Mouse (Mus musculus) intestine, postnatal 0 days (tissue): ENCODE results near the gene Ctdnep1. TPM values are rescaled to one million over a fixed set of nuclear protein-coding genes. Genes with fewer than 3 reads are reported as not detected.

Source experiments
- ATAC-seq: fragments of 200-750 bp; cut with Nextera tagmentation; 2 replicates; pipeline ENCODE4 v1.8.0; 2017; ENCODE audit warnings: mild to moderate bottlenecking, moderate TSS enrichment, moderate library complexity
- H3K27ac ChIP-seq: fragments of 300-500 bp; sonication (generic); 2 replicates; pipeline ENCODE4 v1.5.1; 2014; ENCODE audit warnings: mild to moderate bottlenecking, low read depth, low read length, moderate library complexity
- H3K27me3 ChIP-seq: fragments of 300-500 bp; sonication (generic); replicated peaks from 2 replicates; pipeline ENCODE4 v1.6.1; 2014; ENCODE audit warnings: low read length, mixed read lengths; ENCODE audit not compliant: control insufficient read depth, insufficient read depth
- H3K36me3 ChIP-seq: fragments of 300-500 bp; sonication (generic); 2 replicates; pipeline ENCODE4 v1.6.1; 2014; ENCODE audit warnings: mild to moderate bottlenecking, moderate library complexity; ENCODE audit not compliant: control insufficient read depth, insufficient read depth
- H3K4me1 ChIP-seq: fragments of 300-500 bp; sonication (generic); replicated peaks from 2 replicates; pipeline ENCODE4 v1.6.1; 2014; ENCODE audit warnings: antibody characterized with exemption, low read length, mixed read lengths; ENCODE audit not compliant: control insufficient read depth, insufficient read depth
- H3K4me2 ChIP-seq: fragments of 300-500 bp; sonication (generic); replicated peaks from 2 replicates; pipeline ENCODE4 v1.6.1; 2014; ENCODE audit warnings: low read depth, mild to moderate bottlenecking, moderate library complexity
- H3K4me3 ChIP-seq: fragments of 300-500 bp; sonication (generic); 2 replicates; pipeline ENCODE4 v1.5.1; 2014; ENCODE audit warnings: low read depth, low read length
- H3K9ac ChIP-seq: fragments of 300-500 bp; sonication (generic); 2 replicates; pipeline ENCODE4 v1.6.1; 2014; ENCODE audit warnings: mild to moderate bottlenecking, low read depth, low read length
- H3K9me3 ChIP-seq: fragments of 300-500 bp; sonication (generic); 2 replicates; pipeline ENCODE4 v1.6.1; 2016; ENCODE audit warnings: mixed run types; ENCODE audit not compliant: control insufficient read depth
- CTCF ChIP-seq: sonication (generic); IDR thresholded peaks from 2 replicates; pipeline ENCODE4 v1.5.1; 2016; ENCODE audit warnings: low read depth, mild to moderate bottlenecking, control low read depth, antibody characterized with exemption, moderate library complexity
- WGBS: fragments of 180-500 bp; shearing (Covaris S2); extraction: QIAGEN DNeasy Blood & Tissue Kit; methylation state at CpG from one replicate; pipeline ENCODE4 v1.1.7; 2014; 5-methylcytosine and 5-hydroxymethylcytosine counted together
- polyA plus RNA-seq: library from polyadenylated mRNA; unstranded; fragments of >200 nt; fragmentation: Nextera tagmentation; extraction: Ambion mirVana; gene quantifications from 2 replicates; pipeline ENCODE4 v1.2.1, GENCODE M21; 2015

Gene Ctdnep1
- polyA plus RNA-seq, 1 experiment from 2014 or later = 23.2 TPM

DNA sequence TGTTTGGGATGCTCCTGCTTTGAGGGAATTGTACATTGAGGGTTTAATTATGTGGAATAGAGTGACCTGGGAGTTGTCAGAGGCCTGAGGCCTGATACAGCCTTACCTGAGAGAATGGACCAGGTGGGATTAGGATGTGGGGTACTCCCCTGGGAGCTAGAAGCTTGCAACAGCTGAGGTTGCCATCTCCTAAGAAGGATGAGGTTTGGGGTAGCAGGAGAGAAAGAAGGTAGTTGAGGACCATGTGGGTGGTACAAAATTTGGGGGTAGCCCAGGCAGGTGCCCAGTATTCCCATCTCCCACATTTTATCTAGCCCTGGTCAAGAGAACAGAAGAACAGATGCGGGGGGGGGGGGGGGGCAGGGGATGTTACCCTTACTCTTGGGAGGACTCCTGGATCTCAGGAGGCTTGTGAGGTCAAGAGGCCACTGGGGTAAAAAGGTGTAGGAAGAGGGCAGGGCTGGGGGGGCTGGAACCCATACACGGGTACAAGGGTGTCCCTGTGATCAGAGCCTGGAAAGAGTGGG lies 38.6 kb downstream of the Ctdnep1 start:
- Histone ChIP-seq H3K36me3 (no peaks in the 10 kb centered on the region), H3K4me3 (0 out of 2 replicates have a peak overlapping the region, but pooled peaks have one; percentile 43), H3K4me1 (0 out of 2 replicates have a peak, but pooled peaks cover 8% of the 10 kb centered on the region), H3K27me3 (peaks cover 12% of the 10 kb centered on the region), H3K9ac (0 out of 2 replicates have a peak overlapping the region, but pooled peaks have one; percentile 11), H3K4me2 (peak overlapping the region; percentile 58), H3K27ac (no peak overlapping the region), H3K9me3 (no peaks in the 10 kb centered on the region)
- 33% methylated on average over 2 of the region's 2 CpGs for WGBS
- ATAC-seq = no peak
- no peak for TF ChIP-seq CTCF

DNA sequence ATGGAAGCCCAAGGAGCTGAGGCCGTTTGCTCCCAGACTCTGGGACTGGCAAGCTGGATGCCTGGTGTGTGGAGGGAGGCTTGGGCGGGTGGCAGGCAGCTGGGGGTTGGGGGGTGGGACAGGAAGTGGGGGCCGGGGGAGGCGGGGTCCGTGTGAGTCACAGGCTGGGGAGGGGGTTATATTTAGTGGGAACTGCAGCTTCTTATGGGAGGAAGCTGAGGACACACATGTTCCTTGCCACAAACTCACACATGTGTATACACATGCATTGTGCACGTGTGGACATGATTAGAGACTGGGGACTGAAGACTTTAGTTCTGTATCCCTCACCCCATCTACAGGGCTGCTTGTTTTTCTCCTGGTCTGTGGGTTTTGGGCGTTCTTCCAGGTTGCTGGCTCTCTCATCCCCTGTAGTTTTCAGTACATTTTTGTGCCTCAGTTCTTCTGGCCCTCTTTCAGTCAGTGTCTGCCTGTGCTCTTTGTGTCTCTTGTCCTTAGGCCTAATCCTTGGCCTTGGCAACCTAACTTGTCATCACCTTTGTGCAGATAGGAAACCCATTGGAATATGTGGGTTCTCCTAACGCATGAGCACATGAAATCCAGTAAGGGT lies 39.2 kb downstream of the Ctdnep1 start:
- H3K4me1 ChIP-seq = 0 out of 2 replicates have a peak, but pooled peaks cover 5% of the 10 kb centered on the region
- no peak overlapping the region; the same call in none of the 2 replicates for H3K27ac ChIP-seq
- ATAC-seq = no peak
- H3K9me3 ChIP-seq = no peaks in the 10 kb centered on the region
- H3K4me3 ChIP-seq = no peak overlapping the region
- H3K27me3 ChIP-seq = peaks cover 17% of the 10 kb centered on the region
- peak overlapping the region; percentile 58; the same call in 1 of the 2 replicates for H3K4me2 ChIP-seq
- H3K36me3 ChIP-seq = no peaks in the 10 kb centered on the region
- 32% methylated on average over 8 of the region's 8 CpGs for WGBS
- no peak for TF ChIP-seq CTCF
- H3K9ac ChIP-seq = 0 out of 2 replicates have a peak overlapping the region, but pooled peaks have one; percentile 11

DNA sequence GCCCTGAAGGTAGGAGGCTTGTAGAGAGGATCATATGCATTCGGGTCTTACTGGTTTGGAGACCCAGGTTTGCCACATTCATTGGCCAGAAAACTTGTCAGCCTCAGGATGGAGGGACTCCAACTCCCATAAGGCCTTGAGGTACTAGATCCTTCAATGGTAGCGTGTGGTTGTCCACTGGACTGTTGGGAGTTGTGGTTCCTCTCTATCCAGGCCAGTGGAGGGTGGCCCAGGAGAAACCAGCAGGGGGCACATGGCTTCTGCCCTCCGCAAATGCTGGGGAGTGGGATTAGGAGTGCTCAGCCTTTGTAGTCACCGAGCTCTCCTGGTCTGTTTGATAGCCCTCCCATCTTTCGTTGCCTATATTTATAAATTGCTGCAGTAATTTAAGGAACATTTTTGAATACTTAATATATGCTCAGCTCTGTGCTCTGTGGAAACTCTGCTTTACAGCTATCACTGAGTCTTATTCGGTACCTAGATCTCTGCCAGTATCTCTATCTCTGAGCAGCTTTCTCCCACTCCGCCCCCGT lies 39.8 kb downstream of the Ctdnep1 start:
- WGBS = 2% methylated on average over 8 of the region's 8 CpGs
- Histone ChIP-seq H3K4me1 (0 out of 2 replicates have a peak, but pooled peaks cover 2% of the 10 kb centered on the region), H3K9me3 (no peaks in the 10 kb centered on the region), H3K27me3 (peaks cover 18% of the 10 kb centered on the region), H3K4me3 (peak overlapping the region; percentile 45), H3K27ac (no peak overlapping the region), H3K36me3 (no peaks in the 10 kb centered on the region), H3K4me2 (peak overlapping the region; percentile 71), H3K9ac (no peak overlapping the region; the same call in 1 of the 2 replicates)
- peak; percentile 77 for TF ChIP-seq CTCF
- peak; percentile 79 for ATAC-seq

DNA sequence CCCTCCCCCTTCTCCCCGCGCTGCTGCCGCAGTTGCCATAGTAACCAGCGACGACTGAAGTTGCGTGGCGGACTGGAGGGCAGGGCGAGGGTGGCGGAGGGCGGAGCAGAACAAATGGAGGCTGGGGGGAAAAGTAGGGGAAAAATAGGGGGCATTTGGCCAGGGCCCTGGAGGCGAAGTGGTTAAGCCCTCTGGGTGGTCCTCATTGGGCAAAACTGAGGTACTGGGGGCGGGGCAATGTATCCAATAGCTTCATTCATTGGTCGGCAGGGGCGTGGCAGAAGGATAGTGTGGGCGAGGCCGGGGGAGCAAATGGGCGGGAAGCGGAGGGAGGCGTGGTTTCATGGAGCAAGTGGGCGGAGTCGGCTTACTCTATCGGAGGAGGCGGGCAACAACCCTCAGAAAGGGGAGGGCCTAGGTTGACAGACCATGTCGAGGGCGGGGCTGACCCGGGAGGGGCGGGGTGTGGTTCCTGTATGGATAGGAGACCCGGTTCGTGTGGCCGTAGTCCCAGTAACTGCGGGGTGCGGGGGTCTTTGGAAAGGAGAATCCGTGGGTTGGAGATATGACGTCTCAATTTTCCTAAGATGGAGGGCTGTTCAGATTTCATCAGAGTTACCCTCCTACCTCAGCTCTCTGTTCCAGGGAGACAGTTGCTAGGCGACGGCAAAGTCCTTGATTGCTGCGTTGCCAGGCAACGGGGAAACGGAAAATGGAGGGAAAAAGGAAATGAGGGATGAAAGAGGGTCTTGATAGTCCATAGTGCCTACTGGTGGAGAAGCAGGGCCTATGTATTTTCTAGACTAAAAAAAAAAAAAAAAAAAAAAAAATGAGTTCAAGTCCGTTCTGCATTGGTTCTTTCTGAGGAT lies 40.5 kb downstream of the Ctdnep1 start:
- TF ChIP-seq CTCF = 0 out of 2 replicates have a peak, but pooled peaks have one; percentile 17
- WGBS = 2% methylated on average over 40 of the region's 40 CpGs
- H3K4me3 ChIP-seq = peak overlapping the region; percentile 45
- 0 out of 2 replicates have a peak, but pooled peaks cover 2% of the 10 kb centered on the region for H3K4me1 ChIP-seq
- peak overlapping the region; percentile 71 for H3K4me2 ChIP-seq
- H3K9ac ChIP-seq = no peak overlapping the region; the same call in 1 of the 2 replicates
- H3K36me3 ChIP-seq = no peaks in the 10 kb centered on the region
- H3K27ac ChIP-seq = no peak overlapping the region
- H3K27me3 ChIP-seq = peaks cover 20% of the 10 kb centered on the region
- no peaks in the 10 kb centered on the region for H3K9me3 ChIP-seq
- ATAC-seq = peak; percentile 77

DNA sequence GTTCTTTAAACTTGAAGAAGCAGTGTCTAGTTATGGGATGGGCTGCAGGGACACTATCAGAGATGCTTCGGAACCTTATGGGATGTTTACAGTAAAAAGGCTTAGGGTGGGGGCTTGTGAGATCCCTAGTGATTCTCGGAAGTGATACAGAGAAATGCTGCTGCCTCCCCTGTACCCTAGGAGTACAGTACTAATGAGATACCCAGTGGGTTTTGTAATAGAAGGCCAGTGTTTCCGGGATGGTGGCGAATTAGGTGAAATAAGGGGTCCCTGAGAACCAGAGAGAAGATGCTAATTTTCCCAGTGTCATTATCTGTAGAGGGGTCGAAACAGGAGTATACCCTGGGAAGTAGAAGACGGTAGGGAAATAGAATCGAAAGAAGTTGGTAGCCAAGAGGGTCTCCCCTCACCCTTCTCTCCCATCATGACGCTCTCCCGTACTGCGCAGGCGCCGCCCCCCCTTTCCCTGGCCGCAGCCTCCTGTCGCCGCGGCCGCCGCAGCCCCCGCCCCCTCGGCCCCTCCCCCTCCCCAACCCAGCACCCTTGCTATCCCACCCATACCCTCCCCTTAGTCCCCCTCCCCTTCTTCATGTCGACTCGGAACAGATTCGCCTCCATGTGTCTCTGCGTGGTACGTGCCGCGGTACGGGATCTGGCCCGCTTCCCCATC lies 42.7 kb downstream of the Ctdnep1 start:
- Histone ChIP-seq H3K27ac (no peak overlapping the region), H3K4me3 (peak overlapping the region; percentile 20; the same call in 1 of the 2 replicates), H3K9me3 (no peaks in the 10 kb centered on the region), H3K36me3 (no peaks in the 10 kb centered on the region), H3K9ac (peak overlapping the region; percentile 7; the same call in 1 of the 2 replicates), H3K4me2 (peak overlapping the region; percentile 50), H3K4me1 (0 out of 2 replicates have a peak, but pooled peaks cover 2% of the 10 kb centered on the region), H3K27me3 (peaks cover 28% of the 10 kb centered on the region)
- no peak for TF ChIP-seq CTCF
- no peak for ATAC-seq
- 11% methylated on average over 25 of the region's 29 CpGs for WGBS
